Mouse (Mus musculus) lung, embryonic 16.5 days (tissue): ENCODE measurements around the gene Rbm46. TPM values are rescaled to one million over a fixed set of nuclear protein-coding genes. Genes with fewer than 3 reads are reported as not detected.

Experiments used
- ATAC-seq: fragments of 200-750 bp; cut with Nextera tagmentation; 2 replicates; pipeline ENCODE4 v1.8.0; 2017; ENCODE audit warnings: low read depth, mild to moderate bottlenecking, moderate library complexity
- H3K27ac ChIP-seq: fragments of 300-500 bp; sonication (generic); 2 replicates; pipeline ENCODE4 v1.5.1; 2014; ENCODE audit warnings: mild to moderate bottlenecking, control low read depth, low read length
- H3K27me3 ChIP-seq: fragments of 300-500 bp; sonication (generic); 2 replicates; pipeline ENCODE4 v1.6.1; 2014; ENCODE audit warnings: low read depth, low read length, mixed read lengths; ENCODE audit not compliant: control insufficient read depth, insufficient read depth
- H3K36me3 ChIP-seq: fragments of 300-500 bp; sonication (generic); 2 replicates; pipeline ENCODE4 v1.6.1; 2014; ENCODE audit warnings: low read length; ENCODE audit not compliant: control insufficient read depth, insufficient read depth
- H3K4me1 ChIP-seq: fragments of 300-500 bp; sonication (generic); replicated peaks from 2 replicates; pipeline ENCODE4 v1.6.1; 2014; ENCODE audit warnings: low read length, mixed read lengths; ENCODE audit not compliant: control insufficient read depth, insufficient read depth
- H3K4me2 ChIP-seq: fragments of 300-500 bp; sonication (generic); 2 replicates; pipeline ENCODE4 v1.6.1; 2014; ENCODE audit warnings: low read depth, low read length, control low read depth
- H3K4me3 ChIP-seq: fragments of 300-500 bp; sonication (generic); 2 replicates; pipeline ENCODE4 v1.5.1; 2014; ENCODE audit warnings: mild to moderate bottlenecking, low read length, control low read depth
- H3K9ac ChIP-seq: fragments of 300-500 bp; sonication (generic); 2 replicates; pipeline ENCODE4 v1.6.1; 2014; ENCODE audit warnings: low read length, control low read depth
- H3K9me3 ChIP-seq: fragments of 300-500 bp; sonication (generic); 2 replicates; pipeline ENCODE4 v1.6.1; 2016; ENCODE audit warnings: low read length; ENCODE audit not compliant: control insufficient read depth
- WGBS: fragments of 180-500 bp; shearing (Covaris S2); extraction: QIAGEN DNeasy Blood & Tissue Kit; methylation state at CpG from one replicate; pipeline ENCODE4 v1.1.7; 2014; 5-methylcytosine and 5-hydroxymethylcytosine counted together
- polyA plus RNA-seq: library from polyadenylated mRNA; unstranded; fragments of >200 nt; fragmentation: Nextera tagmentation; extraction: Ambion mirVana; gene quantifications from 2 replicates; pipeline ENCODE4 v1.2.1, GENCODE M21; 2015

The Rbm46 gene
- polyA plus RNA-seq, 1 experiment from 2014 or later, result 11.1 TPM

DNA sequence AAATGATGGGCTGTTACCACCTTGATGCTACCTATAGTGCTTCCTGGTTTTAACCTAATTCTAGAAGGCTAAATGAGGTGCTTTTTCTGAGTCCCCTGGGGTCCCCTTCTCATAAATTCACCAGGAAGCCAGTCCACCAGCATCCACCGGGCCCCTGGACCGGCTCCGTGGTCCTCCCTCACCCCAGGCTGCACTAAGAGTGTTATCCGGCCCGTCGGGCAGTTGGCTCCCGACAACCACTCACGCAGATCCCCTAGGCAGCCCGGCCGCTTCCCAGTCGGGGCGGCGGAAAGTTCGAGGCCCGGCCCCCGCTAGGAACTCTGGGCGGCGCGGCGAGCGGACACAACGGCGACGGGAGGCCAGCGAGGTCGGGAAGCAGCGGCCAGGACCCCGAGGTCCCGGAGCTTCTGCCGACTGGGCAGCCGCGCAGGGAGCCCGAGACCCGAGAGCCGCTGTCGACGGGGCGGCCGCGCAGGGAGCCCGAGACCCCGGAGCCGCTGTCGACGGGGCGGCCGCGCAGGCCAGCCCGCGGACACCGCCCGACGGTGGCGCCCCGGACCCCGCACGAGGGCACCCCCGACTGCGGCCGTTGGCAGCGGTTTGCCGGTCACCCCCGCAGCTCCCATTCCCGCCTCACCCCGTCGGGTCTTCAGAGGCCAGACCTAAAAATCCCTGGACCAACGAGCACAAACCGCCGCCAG is 462 bp downstream of the Rbm46 start:
- H3K27ac ChIP-seq, result no peak overlapping the region
- peak overlapping the region; percentile 68 for H3K4me2 ChIP-seq
- 16% methylated on average over 40 of the region's 69 CpGs for WGBS
- H3K36me3 ChIP-seq, result no peaks in the 10 kb centered on the region
- peak overlapping the region; percentile 54 for H3K4me3 ChIP-seq
- H3K4me1 ChIP-seq, result peaks cover 4% of the 10 kb centered on the region; the same call in 1 of the 2 replicates
- peaks cover 4% of the 10 kb centered on the region; the same call in 1 of the 2 replicates for H3K9me3 ChIP-seq
- peak; percentile 47; the same call in 1 of the 2 replicates for ATAC-seq
- peaks cover 16% of the 10 kb centered on the region for H3K27me3 ChIP-seq
- peak overlapping the region; percentile 57 for H3K9ac ChIP-seq

GRCm38 (mm10) chr3:82857414-82858077 is 18.7 kb downstream of the Rbm46 start:
- H3K27me3 ChIP-seq, result no peaks in the 10 kb centered on the region
- H3K36me3 ChIP-seq, result no peaks in the 10 kb centered on the region
- ATAC-seq, result no peak
- H3K27ac ChIP-seq, result no peak overlapping the region
- H3K4me2 ChIP-seq, result no peak overlapping the region
- H3K9ac ChIP-seq, result no peak overlapping the region
- no peaks in the 10 kb centered on the region for H3K4me1 ChIP-seq
- 18% methylated on average over 4 of the region's 4 CpGs for WGBS
- H3K4me3 ChIP-seq, result no peak overlapping the region
- H3K9me3 ChIP-seq, result no peaks in the 10 kb centered on the region

DNA sequence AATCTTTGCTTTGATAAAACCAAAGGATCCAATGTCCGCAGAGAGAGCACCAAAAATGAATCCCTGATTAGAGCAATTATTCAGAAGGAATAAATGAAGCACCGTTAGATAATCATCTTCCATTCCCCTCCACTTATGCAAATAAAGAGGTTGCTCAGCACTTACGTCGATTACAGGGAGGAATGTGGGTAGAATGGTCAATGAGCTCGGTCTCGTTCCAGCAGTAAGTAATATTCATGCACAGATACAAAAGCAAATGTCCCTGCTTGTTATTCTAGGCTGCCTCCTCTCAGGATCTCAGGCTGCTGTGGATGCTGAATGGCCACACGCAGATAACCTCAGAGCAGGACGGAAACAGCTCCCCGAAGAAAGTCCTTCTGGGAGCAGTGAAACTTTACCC is 51.1 kb downstream of the Rbm46 start:
- Histone ChIP-seq H3K27me3 (no peaks in the 10 kb centered on the region), H3K36me3 (no peaks in the 10 kb centered on the region), H3K9ac (no peak overlapping the region), H3K4me2 (no peak overlapping the region), H3K4me1 (no peaks in the 10 kb centered on the region), H3K27ac (no peak overlapping the region), H3K4me3 (no peak overlapping the region), H3K9me3 (no peaks in the 10 kb centered on the region)
- 78% methylated on average over 9 of the region's 9 CpGs for WGBS
- ATAC-seq, result no peak

DNA sequence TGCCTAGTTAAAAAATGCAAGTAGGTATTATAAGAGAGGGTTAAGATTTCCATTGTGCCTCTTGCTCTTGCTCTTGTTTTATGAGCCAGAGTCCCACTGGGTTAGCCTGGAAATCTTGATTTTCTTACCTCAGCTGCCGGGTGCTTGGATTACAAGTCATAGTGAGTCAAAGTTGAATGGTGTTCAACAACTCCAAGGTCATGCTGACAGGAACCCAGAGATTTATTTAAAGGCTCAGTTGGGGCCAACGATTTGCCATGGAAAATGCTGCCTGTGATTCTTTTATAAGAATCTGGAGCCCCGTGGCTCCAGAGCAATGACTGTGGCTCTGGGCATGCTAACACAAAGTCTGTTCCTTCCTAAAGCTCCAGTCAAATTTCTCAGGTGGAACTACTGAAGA is 64.4 kb downstream of the Rbm46 start:
- Histone ChIP-seq H3K36me3 (no peaks in the 10 kb centered on the region), H3K4me3 (no peak overlapping the region), H3K4me1 (no peaks in the 10 kb centered on the region), H3K27me3 (no peaks in the 10 kb centered on the region), H3K9me3 (no peaks in the 10 kb centered on the region), H3K27ac (no peak overlapping the region), H3K4me2 (no peak overlapping the region), H3K9ac (no peak overlapping the region)
- WGBS, result 74% methylated on average over 3 of the region's 3 CpGs
- ATAC-seq, result no peak

- Histone ChIP-seq H3K27me3 (no peaks in the 10 kb centered on the region), H3K4me3 (no peak overlapping the region), H3K27ac (no peak overlapping the region), H3K4me2 (no peak overlapping the region), H3K9ac (no peak overlapping the region), H3K36me3 (no peaks in the 10 kb centered on the region), H3K4me1 (no peaks in the 10 kb centered on the region), H3K9me3 (no peaks in the 10 kb centered on the region)
- no peak for ATAC-seq
- 74% methylated on average over 7 of the region's 7 CpGs for WGBS
Observed at GRCm38 (mm10) chr3:82810334-82811120, 65.8 kb downstream of the Rbm46 start.

- Histone ChIP-seq H3K4me2 (no peak overlapping the region), H3K9ac (no peak overlapping the region), H3K36me3 (no peaks in the 10 kb centered on the region), H3K4me3 (no peak overlapping the region), H3K4me1 (no peaks in the 10 kb centered on the region), H3K27ac (no peak overlapping the region), H3K9me3 (no peaks in the 10 kb centered on the region), H3K27me3 (no peaks in the 10 kb centered on the region)
- 70% methylated on average over 7 of the region's 7 CpGs for WGBS
- ATAC-seq, result no peak
Observed at GRCm38 (mm10) chr3:82809769-82810168, 66.5 kb downstream of the Rbm46 start.

GRCm38 (mm10) chr3:82808323-82808911 is 67.9 kb downstream of the Rbm46 start:
- 73% methylated on average over 1 of the region's 1 CpGs for WGBS
- no peak overlapping the region for H3K27ac ChIP-seq
- H3K27me3 ChIP-seq, result no peaks in the 10 kb centered on the region
- H3K4me1 ChIP-seq, result no peaks in the 10 kb centered on the region
- ATAC-seq, result no peak
- H3K4me2 ChIP-seq, result no peak overlapping the region
- H3K4me3 ChIP-seq, result no peak overlapping the region
- H3K9me3 ChIP-seq, result no peaks in the 10 kb centered on the region
- no peaks in the 10 kb centered on the region for H3K36me3 ChIP-seq
- H3K9ac ChIP-seq, result no peak overlapping the region

GRCm38 (mm10) chr3:82805291-82805690 is 71.0 kb downstream of the Rbm46 start:
- no peaks in the 10 kb centered on the region for H3K36me3 ChIP-seq
- H3K4me1 ChIP-seq, result no peaks in the 10 kb centered on the region
- H3K9me3 ChIP-seq, result no peaks in the 10 kb centered on the region
- 80% methylated on average over 7 of the region's 7 CpGs for WGBS
- ATAC-seq, result no peak
- H3K27me3 ChIP-seq, result no peaks in the 10 kb centered on the region
- H3K4me2 ChIP-seq, result no peak overlapping the region
- H3K9ac ChIP-seq, result no peak overlapping the region
- H3K27ac ChIP-seq, result no peak overlapping the region
- no peak overlapping the region for H3K4me3 ChIP-seq

- H3K4me1 ChIP-seq, result no peaks in the 10 kb centered on the region
- 81% methylated on average over 3 of the region's 3 CpGs for WGBS
- ATAC-seq, result no peak
Observed at GRCm38 (mm10) chr3:82800470-82800843, 75.8 kb downstream of the Rbm46 start.

More at GRCm38 (mm10) chr3:82800470-82800843, 75.8 kb downstream of the Rbm46 start:
- H3K9ac ChIP-seq, result no peak overlapping the region
- H3K4me3 ChIP-seq, result no peak overlapping the region
- H3K27me3 ChIP-seq, result no peaks in the 10 kb centered on the region
- no peak overlapping the region for H3K4me2 ChIP-seq
- H3K9me3 ChIP-seq, result no peaks in the 10 kb centered on the region
- H3K27ac ChIP-seq, result no peak overlapping the region
- H3K36me3 ChIP-seq, result no peaks in the 10 kb centered on the region
